Mouse (Mus musculus): ENCODE results near the gene Cyfip2. TPM values are rescaled to one million over a fixed set of nuclear protein-coding genes. Genes with fewer than 3 reads are reported as not detected.

Gene Cyfip2
- 15.6 and 18.4 TPM in 2 replicates for polyA plus RNA-seq (2012; rRNA removed)

GRCm38 (mm10) chr11:46312523-46313035 is at the start of gene Cyfip2:
Cyfip2 (minus strand) TSS chr11:46312859.

GRCm38 (mm10) chr11:46235334-46235733 is 77.3 kb downstream of the Cyfip2 start, which contains the start of gene Fndc9:
Fndc9 (plus strand) TSS chr11:46235531.

DNA sequence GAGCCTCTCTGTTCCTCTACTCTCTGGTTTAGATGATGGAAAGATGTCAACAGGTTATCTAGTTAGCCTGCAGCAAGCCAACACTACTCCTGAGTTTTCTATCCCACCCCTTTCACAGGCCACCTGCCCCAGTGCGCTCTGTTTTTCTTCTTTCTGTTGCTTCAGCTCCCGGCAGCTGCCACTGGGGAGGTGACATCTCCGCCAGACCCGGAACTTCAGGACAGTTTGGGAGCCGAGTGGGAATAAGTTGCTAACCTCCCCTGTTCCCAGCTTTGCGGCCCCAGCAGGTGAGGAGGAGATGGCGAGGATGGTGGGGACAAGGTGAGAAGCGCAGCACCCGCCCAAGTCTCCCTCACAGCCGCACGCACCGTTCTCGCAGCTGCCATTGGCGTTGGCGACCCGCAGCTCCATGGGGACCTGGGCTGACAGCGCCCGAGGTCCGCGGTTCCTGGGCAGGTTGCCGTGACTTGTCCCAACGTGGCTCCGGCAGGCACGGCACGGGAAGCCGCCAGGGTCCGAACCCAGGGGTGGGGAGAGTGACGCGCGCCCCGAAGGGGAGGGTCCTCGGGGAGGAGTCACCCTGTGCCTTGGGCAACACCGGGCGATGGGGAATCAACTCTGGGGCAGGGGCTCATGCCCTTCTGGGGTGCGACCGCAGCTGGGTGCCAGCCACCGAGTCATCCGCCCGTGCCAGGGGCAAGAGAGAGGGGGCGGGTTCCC is 146.6 kb downstream of the Cyfip2 start, which contains the start of gene Nipal4:
Gene Nipal4, minus strand, starts transcription at position 643 of the 720 bp plus-strand sequence.

Other genes starting within 250 kb of the Cyfip2 start
- 0.42 and 0.99 TPM in 2 replicates for gene Nipal4, start 146.4 kb downstream of the Cyfip2 start, polyA plus RNA-seq (2012; rRNA removed)
- gene Fndc9, start 77.3 kb downstream of the Cyfip2 start, polyA plus RNA-seq (2012; rRNA removed), result 0.21 and 0.23 TPM in 2 replicates
- 0.06 TPM in 1 of 2 replicates, not detected in the other for gene Itk, start 76.7 kb upstream of the Cyfip2 start, polyA plus RNA-seq (2012; rRNA removed)
- 0.02 TPM in 1 of 2 replicates, not detected in the other for gene Fam71b, start 83.7 kb upstream of the Cyfip2 start, polyA plus RNA-seq (2012; rRNA removed)
- 58.8 and 65.3 TPM in 2 replicates for gene Med7, start 124.1 kb upstream of the Cyfip2 start, polyA plus RNA-seq (2012; rRNA removed)
- 0.15 and 0.22 TPM in 2 replicates for gene Havcr2, start 142.1 kb upstream of the Cyfip2 start, polyA plus RNA-seq (2012; rRNA removed)
- not detected in 2 replicates for gene Gm12169, start 211.4 kb upstream of the Cyfip2 start, polyA plus RNA-seq (2012; rRNA removed)